Mouse (Mus musculus) embryonic fibroblast, embryonic 13.5 days (primary cell): ENCODE results near the gene Gm4969.

Experiments
- CTCF ChIP-seq: IDR thresholded peaks from 2 replicates; pipeline ENCODE4 v1.5.1; 2011; ENCODE audit warnings: mild to moderate bottlenecking, control low read depth, low read length, moderate library complexity, borderline replicate concordance; ENCODE audit not compliant: insufficient read depth
- POLR2A ChIP-seq: IDR thresholded peaks from 2 replicates; pipeline ENCODE4 v1.6.1; 2011; ENCODE audit warnings: low read depth, mild to moderate bottlenecking, control low read depth, low read length, moderate library complexity

DNA sequence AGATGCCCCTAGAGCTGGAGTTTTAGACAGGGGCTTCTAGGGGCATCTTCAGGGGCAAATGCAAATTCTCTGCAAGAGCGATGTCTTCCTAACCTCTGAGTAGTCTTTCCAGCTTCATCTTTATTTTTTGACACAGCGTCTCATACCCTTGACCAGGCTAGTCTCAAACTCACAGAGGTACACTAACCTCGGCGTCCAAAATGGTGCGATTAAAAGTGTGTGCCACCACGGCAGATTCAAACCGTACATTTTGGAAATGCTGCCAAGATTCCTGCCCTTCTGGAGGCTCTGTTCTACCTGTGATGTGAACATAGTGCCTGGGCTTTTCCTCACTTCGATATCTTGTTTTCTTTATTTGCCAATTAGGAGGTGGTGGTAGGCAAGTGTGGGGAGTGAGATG, 915 bp upstream of the Gm4969 start:
- TF ChIP-seq CTCF: no peak
- no peak for TF ChIP-seq POLR2A
